Mouse (Mus musculus) neural tube, embryonic 15.5 days (tissue): ENCODE measurements around the gene Mst1. TPM values are rescaled to one million over a fixed set of nuclear protein-coding genes. Genes with fewer than 3 reads are reported as not detected.

ENCODE experiments used
- ATAC-seq: fragments of 200-750 bp; cut with Nextera tagmentation; 2 replicates; pipeline ENCODE4 v1.8.0; 2017; ENCODE audit warnings: mild to moderate bottlenecking, moderate TSS enrichment, moderate library complexity; ENCODE audit not compliant: low FRiP score
- H3K27ac ChIP-seq: fragments of 300-500 bp; sonication (generic); replicated peaks from 2 replicates; pipeline ENCODE4 v1.5.1; 2015; ENCODE audit warnings: mild to moderate bottlenecking, inconsistent platforms
- H3K27me3 ChIP-seq: fragments of 300-500 bp; sonication (generic); replicated peaks from 2 replicates; pipeline ENCODE4 v1.6.1; 2015; ENCODE audit warnings: inconsistent platforms
- H3K36me3 ChIP-seq: fragments of 300-500 bp; sonication (generic); 2 replicates; pipeline ENCODE4 v1.6.1; 2015; ENCODE audit warnings: inconsistent platforms
- H3K4me1 ChIP-seq: fragments of 300-500 bp; sonication (generic); 2 replicates; pipeline ENCODE4 v1.6.1; 2015; ENCODE audit warnings: inconsistent platforms
- H3K4me2 ChIP-seq: fragments of 300-500 bp; sonication (generic); 2 replicates; pipeline ENCODE4 v1.6.1; 2015; ENCODE audit warnings: inconsistent platforms, mild to moderate bottlenecking, moderate library complexity
- H3K4me3 ChIP-seq: fragments of 300-500 bp; sonication (generic); replicated peaks from 2 replicates; pipeline ENCODE4 v1.5.1; 2015; ENCODE audit warnings: mild to moderate bottlenecking, inconsistent platforms
- H3K9ac ChIP-seq: fragments of 300-500 bp; sonication (generic); replicated peaks from 2 replicates; pipeline ENCODE4 v1.6.1; 2015; ENCODE audit warnings: mild to moderate bottlenecking, inconsistent platforms
- H3K9me3 ChIP-seq: fragments of 300-500 bp; sonication (generic); replicated peaks from 2 replicates; pipeline ENCODE4 v1.6.1; 2016; ENCODE audit warnings: inconsistent platforms
- WGBS: fragments of 180-500 bp; shearing (Covaris S2); methylation state at CpG from one replicate; pipeline ENCODE4 v1.1.7; 2015; ENCODE audit warnings: mixed read lengths; 5-methylcytosine and 5-hydroxymethylcytosine counted together
- polyA plus RNA-seq: library from polyadenylated mRNA; unstranded; fragments of >200 nt; fragmentation: Nextera tagmentation; extraction: Ambion mirVana; gene quantifications from 2 replicates; pipeline ENCODE4 v1.2.1, GENCODE M21; 2015

Gene Mst1
- polyA plus RNA-seq, 1 experiment from 2014 or later: not detected

- no peaks in the 10 kb centered on the region for H3K27me3 ChIP-seq
- no peak overlapping the region for H3K4me3 ChIP-seq
- no peak overlapping the region for H3K27ac ChIP-seq
- no peaks in the 10 kb centered on the region for H3K9me3 ChIP-seq
- no peaks in the 10 kb centered on the region for H3K4me1 ChIP-seq
- WGBS: 91% methylated on average over 12 of the region's 12 CpGs
- H3K9ac ChIP-seq: no peak overlapping the region
- peaks cover 39% of the 10 kb centered on the region for H3K36me3 ChIP-seq
- ATAC-seq: no peak
- no peak overlapping the region for H3K4me2 ChIP-seq
Measured at GRCm38 (mm10) chr9:108063361-108063760, 16.9 kb upstream of the Mst1 start.

GRCm38 (mm10) chr9:108065491-108066011 lies 14.7 kb upstream of the Mst1 start:
- Histone ChIP-seq H3K4me2 (no peak overlapping the region), H3K9ac (no peak overlapping the region), H3K4me3 (no peak overlapping the region), H3K9me3 (no peaks in the 10 kb centered on the region), H3K4me1 (no peaks in the 10 kb centered on the region), H3K27me3 (no peaks in the 10 kb centered on the region), H3K27ac (no peak overlapping the region), H3K36me3 (peaks cover 29% of the 10 kb centered on the region)
- ATAC-seq: no peak
- 48% methylated on average over 5 of the region's 5 CpGs for WGBS

GRCm38 (mm10) chr9:108067199-108067598 lies 13.0 kb upstream of the Mst1 start:
- ATAC-seq: no peak
- H3K4me2 ChIP-seq: no peak overlapping the region
- H3K9me3 ChIP-seq: no peaks in the 10 kb centered on the region
- H3K27ac ChIP-seq: no peak overlapping the region
- 85% methylated on average over 7 of the region's 7 CpGs for WGBS
- no peaks in the 10 kb centered on the region for H3K27me3 ChIP-seq
- no peak overlapping the region for H3K4me3 ChIP-seq
- no peak overlapping the region for H3K9ac ChIP-seq
- H3K4me1 ChIP-seq: no peaks in the 10 kb centered on the region
- H3K36me3 ChIP-seq: peaks cover 31% of the 10 kb centered on the region

- ATAC-seq: peak; percentile 46
- Histone ChIP-seq H3K9me3 (no peaks in the 10 kb centered on the region), H3K4me2 (no peak overlapping the region), H3K36me3 (peaks cover 31% of the 10 kb centered on the region), H3K4me1 (no peaks in the 10 kb centered on the region), H3K4me3 (no peak overlapping the region), H3K9ac (no peak overlapping the region), H3K27me3 (no peaks in the 10 kb centered on the region), H3K27ac (no peak overlapping the region)
- WGBS: 18% methylated on average over 8 of the region's 8 CpGs
Measured at GRCm38 (mm10) chr9:108067900-108068299, 12.3 kb upstream of the Mst1 start.

GRCm38 (mm10) chr9:108069007-108069406 lies 11.2 kb upstream of the Mst1 start:
- Histone ChIP-seq H3K4me3 (no peak overlapping the region), H3K27ac (no peak overlapping the region), H3K36me3 (peaks cover 30% of the 10 kb centered on the region), H3K4me2 (no peak overlapping the region), H3K9ac (no peak overlapping the region), H3K4me1 (no peaks in the 10 kb centered on the region), H3K9me3 (no peaks in the 10 kb centered on the region), H3K27me3 (no peaks in the 10 kb centered on the region)
- WGBS: 90% methylated on average over 9 of the region's 9 CpGs
- ATAC-seq: no peak

- no peaks in the 10 kb centered on the region for H3K4me1 ChIP-seq
- no peak overlapping the region for H3K4me3 ChIP-seq
- ATAC-seq: no peak
- H3K4me2 ChIP-seq: no peak overlapping the region
- 94% methylated on average over 7 of the region's 7 CpGs for WGBS
- no peaks in the 10 kb centered on the region for H3K9me3 ChIP-seq
- H3K27ac ChIP-seq: no peak overlapping the region
- no peak overlapping the region for H3K9ac ChIP-seq
- H3K27me3 ChIP-seq: no peaks in the 10 kb centered on the region
- H3K36me3 ChIP-seq: peaks cover 26% of the 10 kb centered on the region
Measured at GRCm38 (mm10) chr9:108069529-108069928, 10.7 kb upstream of the Mst1 start.

- no peaks in the 10 kb centered on the region for H3K4me1 ChIP-seq
- peaks cover 25% of the 10 kb centered on the region for H3K36me3 ChIP-seq
- no peak for ATAC-seq
- H3K4me2 ChIP-seq: no peak overlapping the region
- H3K27me3 ChIP-seq: no peaks in the 10 kb centered on the region
- 96% methylated on average over 4 of the region's 4 CpGs for WGBS
- H3K4me3 ChIP-seq: no peak overlapping the region
- H3K9me3 ChIP-seq: no peaks in the 10 kb centered on the region
- no peak overlapping the region for H3K27ac ChIP-seq
- H3K9ac ChIP-seq: no peak overlapping the region
Measured at GRCm38 (mm10) chr9:108071801-108072200, 8.4 kb upstream of the Mst1 start.

GRCm38 (mm10) chr9:108072481-108072924 lies 7.7 kb upstream of the Mst1 start:
- no peak overlapping the region for H3K9ac ChIP-seq
- 78% methylated on average over 9 of the region's 9 CpGs for WGBS

GRCm38 (mm10) chr9:108073141-108073930 lies 6.9 kb upstream of the Mst1 start:
- Histone ChIP-seq H3K27me3 (no peaks in the 10 kb centered on the region), H3K4me1 (peaks cover 8% of the 10 kb centered on the region), H3K4me3 (no peak overlapping the region), H3K27ac (no peak overlapping the region), H3K9ac (no peak overlapping the region), H3K36me3 (peaks cover 22% of the 10 kb centered on the region), H3K4me2 (no peak overlapping the region), H3K9me3 (no peaks in the 10 kb centered on the region)
- no peak for ATAC-seq
- WGBS: 64% methylated on average over 7 of the region's 7 CpGs

More at GRCm38 (mm10) chr9:108072481-108072924, 7.7 kb upstream of the Mst1 start:
- no peak for ATAC-seq
- H3K9me3 ChIP-seq: no peaks in the 10 kb centered on the region
- no peak overlapping the region for H3K4me2 ChIP-seq
- H3K27me3 ChIP-seq: no peaks in the 10 kb centered on the region
- no peaks in the 10 kb centered on the region for H3K4me1 ChIP-seq
- no peak overlapping the region for H3K27ac ChIP-seq
- no peak overlapping the region for H3K4me3 ChIP-seq
- H3K36me3 ChIP-seq: peaks cover 23% of the 10 kb centered on the region

GRCm38 (mm10) chr9:108082549-108082948 lies 2.3 kb downstream of the Mst1 start:
- H3K4me1 ChIP-seq: peaks cover 29% of the 10 kb centered on the region
- H3K27ac ChIP-seq: no peak overlapping the region
- ATAC-seq: no peak
- peak overlapping the region; percentile 19 for H3K4me3 ChIP-seq
- peaks cover 37% of the 10 kb centered on the region for H3K36me3 ChIP-seq
- 6% methylated on average over 19 of the region's 19 CpGs for WGBS
- H3K27me3 ChIP-seq: peaks cover 46% of the 10 kb centered on the region
- H3K9ac ChIP-seq: 0 out of 2 replicates have a peak overlapping the region, but pooled peaks have one; percentile 15
- no peaks in the 10 kb centered on the region for H3K9me3 ChIP-seq
- H3K4me2 ChIP-seq: peak overlapping the region; percentile 45

- 35% methylated on average over 12 of the region's 12 CpGs for WGBS
- H3K27ac ChIP-seq: no peak within 1 kb of the TSS
- no peak for ATAC-seq
- 0 out of 2 replicates have a peak within 1 kb of the TSS, but pooled peaks have one; percentile 15 for H3K9ac ChIP-seq
- H3K36me3 ChIP-seq: peaks cover 41% of the 10 kb centered on the region
- H3K4me1 ChIP-seq: peaks cover 24% of the 10 kb centered on the region
- peak within 1 kb of the TSS; percentile 19 for H3K4me3 ChIP-seq
- peaks cover 46% of the 10 kb centered on the region for H3K27me3 ChIP-seq
- no peaks in the 10 kb centered on the region for H3K9me3 ChIP-seq
- peak within 1 kb of the TSS; percentile 45 for H3K4me2 ChIP-seq
Measured at GRCm38 (mm10) chr9:108082988-108083431, 2.8 kb downstream of the Mst1 start, which contains the start of gene Rnf123. TSS of gene Rnf123 (minus strand) at chr9:108083346.

- 86% methylated on average over 6 of the region's 6 CpGs for WGBS
- peaks cover 47% of the 10 kb centered on the region for H3K36me3 ChIP-seq
- no peak overlapping the region for H3K27ac ChIP-seq
- peaks cover 46% of the 10 kb centered on the region for H3K27me3 ChIP-seq
- no peak for ATAC-seq
- H3K9ac ChIP-seq: no peak overlapping the region
- H3K4me3 ChIP-seq: no peak overlapping the region
- H3K4me1 ChIP-seq: peaks cover 19% of the 10 kb centered on the region
- H3K4me2 ChIP-seq: no peak overlapping the region
- H3K9me3 ChIP-seq: no peaks in the 10 kb centered on the region
Measured at GRCm38 (mm10) chr9:108083561-108083960, 3.3 kb downstream of the Mst1 start.
